Mouse (Mus musculus): ENCODE results near the gene Reps1. TPM values are rescaled to one million over a fixed set of nuclear protein-coding genes. Genes with fewer than 3 reads are reported as not detected.
"Not testable (repeated sequence)": the region's sequence is repeated elsewhere in the genome, so short reads cannot be mapped to it uniquely, and the experiment has no call there.

Gene Reps1
- polyA plus RNA-seq, 1 experiment: 78.1 TPM

GRCm38 (mm10) chr10:18131666-18132650 is 76.3 kb downstream of the Reps1 start:
- no peak for TF ChIP-seq POLR2A (IDR thresholded peaks at IDR 0.05; ENCODE audit: insufficient read depth, low read length)
- no peak for TF ChIP-seq EP300 (IDR thresholded peaks at IDR 0.05; ENCODE audit: insufficient read depth, low read depth, low read length)
- TF ChIP-seq CTCF (IDR thresholded peaks at IDR 0.05; ENCODE audit: low read depth, low read length): no peak
- H3K9me3 ChIP-seq (replicated peaks; ENCODE audit: control insufficient read depth, insufficient read depth, low read length, poor library complexity, severe bottlenecking): no peaks in the 10 kb centered on the region
- no peaks in the 10 kb centered on the region for H3K27me3 ChIP-seq (ENCODE audit: control insufficient read depth, insufficient read depth, low read length, poor library complexity, severe bottlenecking)
- no peaks in the 10 kb centered on the region for H3K4me1 ChIP-seq (ENCODE audit: control insufficient read depth, insufficient read depth, low read length)
- H3K4me3 ChIP-seq (ENCODE audit: low read depth, low read length): no peak overlapping the region
- no peak overlapping the region for H3K27ac ChIP-seq (ENCODE audit: insufficient read depth, low read length)
- no peak overlapping the region for H3K9ac ChIP-seq (ENCODE audit: low read depth, poor library complexity, severe bottlenecking)
- no peaks in the 10 kb centered on the region for H3K36me3 ChIP-seq (ENCODE audit: control insufficient read depth, insufficient read depth, low read length, poor library complexity, severe bottlenecking)

GRCm38 (mm10) chr10:18138853-18139503 is 83.3 kb downstream of the Reps1 start:
- not testable (repeated sequence) for H3K4me1 ChIP-seq (ENCODE audit: control insufficient read depth, insufficient read depth, low read length); H3K4me3 ChIP-seq (ENCODE audit: low read depth, low read length); H3K27ac ChIP-seq (ENCODE audit: insufficient read depth, low read length); H3K9me3 ChIP-seq (replicated peaks; ENCODE audit: control insufficient read depth, insufficient read depth, low read length, poor library complexity, severe bottlenecking); H3K36me3 ChIP-seq (ENCODE audit: control insufficient read depth, insufficient read depth, low read length, poor library complexity, severe bottlenecking); H3K9ac ChIP-seq (ENCODE audit: low read depth, poor library complexity, severe bottlenecking); H3K27me3 ChIP-seq (ENCODE audit: control insufficient read depth, insufficient read depth, low read length, poor library complexity, severe bottlenecking)

GRCm38 (mm10) chr10:18139615-18140014 is 84.0 kb downstream of the Reps1 start:
- Histone ChIP-seq H3K27ac (ENCODE audit: insufficient read depth, low read length) (no peak overlapping the region), H3K4me1 (ENCODE audit: control insufficient read depth, insufficient read depth, low read length) (no peaks in the 10 kb centered on the region), H3K9me3 (replicated peaks; ENCODE audit: control insufficient read depth, insufficient read depth, low read length, poor library complexity, severe bottlenecking) (no peaks in the 10 kb centered on the region), H3K9ac (ENCODE audit: low read depth, poor library complexity, severe bottlenecking) (no peak overlapping the region), H3K27me3 (ENCODE audit: control insufficient read depth, insufficient read depth, low read length, poor library complexity, severe bottlenecking) (no peaks in the 10 kb centered on the region), H3K36me3 (ENCODE audit: control insufficient read depth, insufficient read depth, low read length, poor library complexity, severe bottlenecking) (no peaks in the 10 kb centered on the region), H3K4me3 (ENCODE audit: low read depth, low read length) (no peak overlapping the region)
- TF ChIP-seq EP300 (IDR thresholded peaks at IDR 0.05; ENCODE audit: insufficient read depth, low read depth, low read length) (no peak), CTCF (IDR thresholded peaks at IDR 0.05; ENCODE audit: low read depth, low read length) (no peak), POLR2A (IDR thresholded peaks at IDR 0.05; ENCODE audit: insufficient read depth, low read length) (no peak)

GRCm38 (mm10) chr10:18141389-18141788 is 85.7 kb downstream of the Reps1 start:
- no peaks in the 10 kb centered on the region for H3K4me1 ChIP-seq (ENCODE audit: control insufficient read depth, insufficient read depth, low read length)
- TF ChIP-seq POLR2A (IDR thresholded peaks at IDR 0.05; ENCODE audit: insufficient read depth, low read length) (no peak), CTCF (IDR thresholded peaks at IDR 0.05; ENCODE audit: low read depth, low read length) (no peak), EP300 (IDR thresholded peaks at IDR 0.05; ENCODE audit: insufficient read depth, low read depth, low read length) (no peak)
- H3K36me3 ChIP-seq (ENCODE audit: control insufficient read depth, insufficient read depth, low read length, poor library complexity, severe bottlenecking): no peaks in the 10 kb centered on the region
- no peak overlapping the region for H3K4me3 ChIP-seq (ENCODE audit: low read depth, low read length)
- H3K27me3 ChIP-seq (ENCODE audit: control insufficient read depth, insufficient read depth, low read length, poor library complexity, severe bottlenecking): no peaks in the 10 kb centered on the region
- H3K27ac ChIP-seq (ENCODE audit: insufficient read depth, low read length): no peak overlapping the region
- no peak overlapping the region for H3K9ac ChIP-seq (ENCODE audit: low read depth, poor library complexity, severe bottlenecking)
- H3K9me3 ChIP-seq (replicated peaks; ENCODE audit: control insufficient read depth, insufficient read depth, low read length, poor library complexity, severe bottlenecking): no peaks in the 10 kb centered on the region

- Histone ChIP-seq H3K36me3 (ENCODE audit: control insufficient read depth, insufficient read depth, low read length, poor library complexity, severe bottlenecking) (no peaks in the 10 kb centered on the region), H3K9ac (ENCODE audit: low read depth, poor library complexity, severe bottlenecking) (no peak overlapping the region), H3K4me3 (ENCODE audit: low read depth, low read length) (no peak overlapping the region), H3K4me1 (ENCODE audit: control insufficient read depth, insufficient read depth, low read length) (no peaks in the 10 kb centered on the region), H3K9me3 (replicated peaks; ENCODE audit: control insufficient read depth, insufficient read depth, low read length, poor library complexity, severe bottlenecking) (no peaks in the 10 kb centered on the region), H3K27me3 (ENCODE audit: control insufficient read depth, insufficient read depth, low read length, poor library complexity, severe bottlenecking) (no peaks in the 10 kb centered on the region), H3K27ac (ENCODE audit: insufficient read depth, low read length) (no peak overlapping the region)
- no peak for TF ChIP-seq CTCF (IDR thresholded peaks at IDR 0.05; ENCODE audit: low read depth, low read length)
Measured at GRCm38 (mm10) chr10:18142231-18142630, 86.6 kb downstream of the Reps1 start.

- Histone ChIP-seq H3K4me3 (ENCODE audit: low read depth, low read length) (no peak overlapping the region), H3K9me3 (replicated peaks; ENCODE audit: control insufficient read depth, insufficient read depth, low read length, poor library complexity, severe bottlenecking) (no peaks in the 10 kb centered on the region), H3K36me3 (ENCODE audit: control insufficient read depth, insufficient read depth, low read length, poor library complexity, severe bottlenecking) (no peaks in the 10 kb centered on the region), H3K4me1 (ENCODE audit: control insufficient read depth, insufficient read depth, low read length) (no peaks in the 10 kb centered on the region), H3K9ac (ENCODE audit: low read depth, poor library complexity, severe bottlenecking) (no peak overlapping the region), H3K27ac (ENCODE audit: insufficient read depth, low read length) (no peak overlapping the region), H3K27me3 (ENCODE audit: control insufficient read depth, insufficient read depth, low read length, poor library complexity, severe bottlenecking) (no peaks in the 10 kb centered on the region)
- no peak for TF ChIP-seq EP300 (IDR thresholded peaks at IDR 0.05; ENCODE audit: insufficient read depth, low read depth, low read length)
- no peak for TF ChIP-seq CTCF (IDR thresholded peaks at IDR 0.05; ENCODE audit: low read depth, low read length)
- TF ChIP-seq POLR2A (IDR thresholded peaks at IDR 0.05; ENCODE audit: insufficient read depth, low read length): no peak
Measured at GRCm38 (mm10) chr10:18147224-18147623, 91.6 kb downstream of the Reps1 start.

Measured in ES-Bruce4 (cell line).